Mouse (Mus musculus): Measurements from ENCODE around the gene a.
"Not testable (repeated sequence)": the region's sequence is repeated elsewhere in the genome, so short reads cannot be mapped to it uniquely, and the experiment has no call there.

The a gene

GRCm38 (mm10) chr2:154836537-154836936, 45.3 kb downstream of the a start:
- peak; percentile 49 for DNase-seq (ENCODE audit: low read depth)

GRCm38 (mm10) chr2:154848086-154848485, 56.9 kb downstream of the a start:
- DNase-seq (ENCODE audit: low read depth) = no peak

GRCm38 (mm10) chr2:154855383-154855782, 64.2 kb downstream of the a start:
- peak; percentile 83 for DNase-seq (ENCODE audit: low read depth)

- no peak for DNase-seq (ENCODE audit: low read depth)
Measured at GRCm38 (mm10) chr2:154863672-154864071, 72.5 kb downstream of the a start.

- DNase-seq (ENCODE audit: low read depth) = no peak
Measured at GRCm38 (mm10) chr2:154865696-154866095, 74.5 kb downstream of the a start.

GRCm38 (mm10) chr2:154868106-154868505, 76.9 kb downstream of the a start:
- no peak for DNase-seq (ENCODE audit: low read depth)

- DNase-seq (ENCODE audit: low read depth) = no peak
Measured at GRCm38 (mm10) chr2:154869954-154870641, 78.9 kb downstream of the a start.

GRCm38 (mm10) chr2:154876621-154877020, 85.4 kb downstream of the a start:
- no peak for DNase-seq (ENCODE audit: low read depth)

GRCm38 (mm10) chr2:154891585-154891984, 100.4 kb downstream of the a start:
- peak; percentile 38 for DNase-seq (ENCODE audit: low read depth)

GRCm38 (mm10) chr2:154892201-154893044, 101.2 kb downstream of the a start, which contains the start of gene Eif2s2:
Gene Eif2s2, minus strand, starts transcription at chr2:154892935.
- peak; percentile 99 for DNase-seq (ENCODE audit: low read depth)

GRCm38 (mm10) chr2:154893045-154893385, 101.8 kb downstream of the a start:
- DNase-seq (ENCODE audit: low read depth) = no peak

- no peak for DNase-seq (ENCODE audit: low read depth)
Measured at GRCm38 (mm10) chr2:154893548-154893947, 102.3 kb downstream of the a start.

- DNase-seq (ENCODE audit: low read depth) = not testable (repeated sequence)
Measured at GRCm38 (mm10) chr2:154899004-154899403, 107.8 kb downstream of the a start.

GRCm38 (mm10) chr2:154899412-154899811, 108.2 kb downstream of the a start:
- DNase-seq (ENCODE audit: low read depth) = not testable (repeated sequence)

GRCm38 (mm10) chr2:154902111-154902510, 110.9 kb downstream of the a start:
- no peak for DNase-seq (ENCODE audit: low read depth)

GRCm38 (mm10) chr2:154905796-154906195, 114.6 kb downstream of the a start:
- DNase-seq (ENCODE audit: low read depth) = no peak

- peak; percentile 67 for DNase-seq (ENCODE audit: low read depth)
Measured at GRCm38 (mm10) chr2:154908223-154908622, 117.0 kb downstream of the a start.

GRCm38 (mm10) chr2:154909789-154910188, 118.6 kb downstream of the a start:
- DNase-seq (ENCODE audit: low read depth) = peak; percentile 42

- DNase-seq (ENCODE audit: low read depth) = no peak
Measured at GRCm38 (mm10) chr2:154915922-154916541, 124.8 kb downstream of the a start.

GRCm38 (mm10) chr2:154916547-154916946, 125.3 kb downstream of the a start:
- DNase-seq (ENCODE audit: low read depth) = peak; percentile 72

GRCm38 (mm10) chr2:154917866-154918641, 126.9 kb downstream of the a start:
- DNase-seq (ENCODE audit: low read depth) = no peak

- DNase-seq (ENCODE audit: low read depth) = no peak
Measured at GRCm38 (mm10) chr2:154920896-154921295, 129.7 kb downstream of the a start.

Measured in induced T-regulatory cell, adult 2 months (primary cell).